Mouse (Mus musculus) kidney, adult 18-20 months (tissue): ENCODE results near the gene Rpl7a.
"Not testable (repeated sequence)": the region's sequence is repeated elsewhere in the genome, so short reads cannot be mapped to it uniquely, and the experiment has no call there.

Experiments used
- DNase-seq: peaks from one replicate; pipeline ENCODE4 v3.0.0; 2021

Gene Rpl7a

GRCm38 (mm10) chr2:26910124-26910993 is at the start of gene Rpl7a, which contains the start of gene Med22:
Gene Rpl7a, plus strand, starts transcription at chr2:26910764.
Gene Med22, minus strand, starts transcription at chr2:26910677.
- peak; percentile 100 for DNase-seq

GRCm38 (mm10) chr2:26862856-26863255 is 47.7 kb upstream of the Rpl7a start:
- no peak for DNase-seq

GRCm38 (mm10) chr2:26864879-26865278 is 45.7 kb upstream of the Rpl7a start, which contains the start of gene Abo:
Gene Abo, minus strand, starts transcription at chr2:26864979.
- DNase-seq = no peak

GRCm38 (mm10) chr2:26870666-26871065 is 39.9 kb upstream of the Rpl7a start:
- no peak for DNase-seq

GRCm38 (mm10) chr2:26878571-26878970 is 32.0 kb upstream of the Rpl7a start:
- DNase-seq = no peak

- DNase-seq = not testable (repeated sequence)
These were observed 25.0 kb upstream of the Rpl7a start for GRCm38 (mm10) chr2:26885541-26885940.

- not testable (repeated sequence) for DNase-seq
These were observed 24.4 kb upstream of the Rpl7a start for GRCm38 (mm10) chr2:26886170-26886569.

GRCm38 (mm10) chr2:26895898-26896297 is 14.7 kb upstream of the Rpl7a start:
- no peak for DNase-seq

- no peak for DNase-seq
These were observed 9.8 kb upstream of the Rpl7a start for GRCm38 (mm10) chr2:26900731-26901130.

- no peak for DNase-seq
These were observed 8.6 kb upstream of the Rpl7a start for GRCm38 (mm10) chr2:26901834-26902400.

GRCm38 (mm10) chr2:26902467-26903220 is 7.9 kb upstream of the Rpl7a start, which contains the start of gene Surf6:
Gene Surf6, minus strand, starts transcription at chr2:26902879.
- DNase-seq = peak; percentile 96

GRCm38 (mm10) chr2:26903311-26903710 is 7.3 kb upstream of the Rpl7a start:
- DNase-seq = no peak

- DNase-seq = no peak
These were observed 4.6 kb upstream of the Rpl7a start for GRCm38 (mm10) chr2:26905936-26906335.

- no peak for DNase-seq
These were observed 4.1 kb upstream of the Rpl7a start for GRCm38 (mm10) chr2:26906431-26906830.

- peak; percentile 59 for DNase-seq
These were observed 3.5 kb upstream of the Rpl7a start for GRCm38 (mm10) chr2:26907109-26907508.

GRCm38 (mm10) chr2:26908710-26909386 is 1.7 kb upstream of the Rpl7a start:
- no peak for DNase-seq

GRCm38 (mm10) chr2:26909387-26909784 is 1.2 kb upstream of the Rpl7a start:
- DNase-seq = no peak

- no peak for DNase-seq
These were observed 616 bp downstream of the Rpl7a start for GRCm38 (mm10) chr2:26910994-26911765.

GRCm38 (mm10) chr2:26912253-26912770 is 1.7 kb downstream of the Rpl7a start:
- DNase-seq = no peak

GRCm38 (mm10) chr2:26913416-26914147 is 3.0 kb downstream of the Rpl7a start:
- DNase-seq = no peak
